ENCODE assay signal across 9 mouse cellular contexts in the genomic region with DNA sequence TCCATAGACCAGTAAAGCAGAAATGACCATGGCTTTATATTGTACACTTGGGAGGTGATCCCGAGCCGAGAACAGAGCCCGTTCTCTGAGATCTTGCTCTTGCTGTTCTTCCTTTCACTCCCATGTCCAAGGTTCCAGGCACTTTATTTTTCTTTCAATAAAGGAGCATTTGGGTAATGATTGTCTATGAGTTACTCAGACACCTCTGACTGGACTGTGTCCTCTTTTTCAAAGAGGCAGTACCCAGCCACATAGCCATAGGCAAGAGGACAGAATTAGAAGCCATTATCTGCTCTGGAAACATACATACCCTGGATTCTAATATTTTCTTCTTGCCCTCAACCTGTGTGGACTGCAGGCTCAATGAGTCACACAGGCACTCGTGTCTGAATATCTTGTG. TPM values are rescaled to one million over a fixed set of nuclear protein-coding genes. Genes with fewer than 3 reads are reported as not detected.
DNase-seq lines count a peak whose midpoint lies in the region; ATAC-seq and TF ChIP-seq lines count a peak whose summit lies in the region.
"Had no signal": no experiment of that assay in that cellular context is flagged by ENCODE, and none has a peak within 500 bp of the region (broad histone marks: within the 10 kb centered on the region; RNA-seq: fewer than 3 reads in every experiment).

No protein-coding gene starts in this region.

- peak overlapping the region; percentile 66 for H3K27ac ChIP-seq in heart, postnatal 0 days (ENCODE audit: low read depth)
- H3K27ac ChIP-seq in embryonic facial prominence, embryonic 13.5 days, result peak overlapping the region; percentile 93
- H3K27ac ChIP-seq in limb, embryonic 14.5 days (replicated peaks; ENCODE audit: low read depth, low read length), result peak overlapping the region; percentile 79; the same call in 1 of the 2 replicates
- H3K27ac ChIP-seq: midbrain, embryonic 13.5 days had no signal

- DNase-seq in heart, postnatal 0 days (ENCODE audit: low spot score), result no peak
- DNase-seq in heart, postnatal 10 days, result no peak
- DNase-seq in limb, embryonic 14.5 days (ENCODE audit: low spot score), result no peak
- DNase-seq in spleen, postnatal 10 days (ENCODE audit: low spot score in 2 of 2), result no peak
- DNase-seq in cerebellum, postnatal 4 days (ENCODE audit: low spot score in 2 of 2), result no peak
- DNase-seq: thymus, postnatal 14 days had no signal

- H3K9ac ChIP-seq in heart, postnatal 0 days (replicated peaks; ENCODE audit: low read depth, low read length), result no peak overlapping the region
- H3K9ac ChIP-seq in embryonic facial prominence, embryonic 13.5 days, result no peak overlapping the region
- no peak overlapping the region for H3K9ac ChIP-seq in limb, embryonic 14.5 days (ENCODE audit: low read depth, low read length, severe bottlenecking)
- H3K9ac ChIP-seq: midbrain, embryonic 13.5 days had no signal

- no peak for TF ChIP-seq CTCF in heart, postnatal 0 days (IDR thresholded peaks at IDR 0.05; ENCODE audit: low read depth)
- TF ChIP-seq CTCF in C2C12 (IDR thresholded peaks at IDR 0.05; ENCODE audit: control insufficient read depth, insufficient read depth, insufficient read length), result no peak

- no peaks in the 10 kb centered on the region for H3K27me3 ChIP-seq in heart, postnatal 0 days (ENCODE audit: control insufficient read depth, insufficient read depth, low read length)
- no peaks in the 10 kb centered on the region for H3K27me3 ChIP-seq in C2C12 (ENCODE audit: control insufficient read depth, insufficient read depth, insufficient read length)
- no peaks in the 10 kb centered on the region for H3K27me3 ChIP-seq in embryonic facial prominence, embryonic 13.5 days
- no peaks in the 10 kb centered on the region for H3K27me3 ChIP-seq in limb, embryonic 14.5 days (ENCODE audit: control insufficient read depth, insufficient read depth, low read length)
- H3K27me3 ChIP-seq: midbrain, embryonic 13.5 days had no signal

- no peak overlapping the region for H3K4me3 ChIP-seq in heart, postnatal 0 days (ENCODE audit: low read depth, low read length)
- H3K4me3 ChIP-seq in C2C12 (ENCODE audit: insufficient read depth, poor library complexity, severe bottlenecking), result no peak overlapping the region
- H3K4me3 ChIP-seq in embryonic facial prominence, embryonic 13.5 days, result no peak overlapping the region
- no peak overlapping the region for H3K4me3 ChIP-seq in limb, embryonic 14.5 days (replicated peaks; ENCODE audit: low read length)
- H3K4me3 ChIP-seq: midbrain, embryonic 13.5 days had no signal

- H3ac ChIP-seq in C2C12 (ENCODE audit: control insufficient read depth, insufficient read length, low read depth), result peak overlapping the region; percentile 54

- intact Hi-C loops in heart, postnatal 10 days (cut with DNase I), result no loop called here

- peaks cover 20% of the 10 kb centered on the region; the same call in 1 of the 2 replicates for H3K4me1 ChIP-seq in heart, postnatal 0 days (ENCODE audit: control insufficient read depth, insufficient read depth)
- H3K4me1 ChIP-seq in embryonic facial prominence, embryonic 13.5 days, result peaks cover 29% of the 10 kb centered on the region
- H3K4me1 ChIP-seq in limb, embryonic 14.5 days (ENCODE audit: control insufficient read depth, insufficient read depth, low read length), result peaks cover 17% of the 10 kb centered on the region

- peaks cover 19% of the 10 kb centered on the region for H3K36me3 ChIP-seq in heart, postnatal 0 days (replicated peaks; ENCODE audit: control insufficient read depth, insufficient read depth, low read length)
- peaks cover 19% of the 10 kb centered on the region for H3K36me3 ChIP-seq in C2C12 (ENCODE audit: control insufficient read depth, insufficient read depth)
- peaks cover 18% of the 10 kb centered on the region for H3K36me3 ChIP-seq in embryonic facial prominence, embryonic 13.5 days
- H3K36me3 ChIP-seq in limb, embryonic 14.5 days (ENCODE audit: control insufficient read depth, insufficient read depth, low read length), result peaks cover 21% of the 10 kb centered on the region

- peak overlapping the region; percentile 76 for H3K4me2 ChIP-seq in heart, postnatal 0 days (ENCODE audit: low read depth, low read length)
- no peak overlapping the region for H3K4me2 ChIP-seq in embryonic facial prominence, embryonic 13.5 days
- no peak overlapping the region for H3K4me2 ChIP-seq in limb, embryonic 14.5 days (replicated peaks; ENCODE audit: low read depth, low read length, severe bottlenecking)

- ATAC-seq in heart, postnatal 0 days (ENCODE audit: insufficient read depth, low read depth), result no peak; the same call in 1 of the 2 replicates
- no peak for ATAC-seq in embryonic facial prominence, embryonic 13.5 days (ENCODE audit: insufficient number of reproducible peaks, insufficient read depth, low FRiP score, low TSS enrichment, low read depth)
- no peak for ATAC-seq in limb, embryonic 14.5 days (ENCODE audit: low FRiP score, low read depth)

- TF ChIP-seq EP300 in heart, postnatal 0 days (IDR thresholded peaks at IDR 0.05; ENCODE audit: low read depth), result no peak

- TF ChIP-seq POLR2A in limb, embryonic 14.5 days (IDR thresholded peaks at IDR 0.05; ENCODE audit: borderline replicate concordance, extremely low read depth, insufficient read depth, insufficient read length), result no peak

- 49% methylated on average over 4 of the region's 4 CpGs for WGBS in heart, postnatal 0 days
- 74% methylated on average over 4 of the region's 4 CpGs for WGBS in embryonic facial prominence, embryonic 13.5 days
- WGBS in limb, embryonic 14.5 days, result 67% methylated on average over 4 of the region's 4 CpGs

- H3K79me3 ChIP-seq in C2C12 (ENCODE audit: low read depth), result no peaks in the 10 kb centered on the region

- H3K79me2 ChIP-seq in C2C12 (ENCODE audit: control insufficient read depth, insufficient read depth), result no peaks in the 10 kb centered on the region

- no peaks in the 10 kb centered on the region for H3K9me3 ChIP-seq in heart, postnatal 0 days (replicated peaks; ENCODE audit: control insufficient read depth, low read length)
- no peaks in the 10 kb centered on the region for H3K9me3 ChIP-seq in embryonic facial prominence, embryonic 13.5 days
- H3K9me3 ChIP-seq in limb, embryonic 14.5 days (ENCODE audit: control insufficient read depth, low read length), result no peaks in the 10 kb centered on the region
- H3K9me3 ChIP-seq: midbrain, embryonic 13.5 days had no signal

TF ChIP-seq in C2C12, 6 proteins besides CTCF, POLR2A, EP300 and RAD21 (continues in another document):
- TF ChIP-seq MAX (IDR thresholded peaks at IDR 0.05) (no peak), USF1 (IDR thresholded peaks at IDR 0.05; ENCODE audit: low read depth) (no peak), MYOG (IDR thresholded peaks at IDR 0.05; ENCODE audit: control insufficient read depth, extremely low read depth, insufficient read length) (no peak), FOSL1 (IDR thresholded peaks at IDR 0.05; ENCODE audit: insufficient read depth, low read length, poor library complexity, severe bottlenecking) (no peak), MYOD1 (IDR thresholded peaks at IDR 0.05; ENCODE audit: control insufficient read depth, insufficient read length, low read depth) (no peak)

RNA-seq across cellular contexts. Expression of a gene that starts 2.0 kb away (rescaled TPM):
- 4.4 and 18.9 TPM in 2 replicates for total RNA-seq in heart, postnatal 0 days (2014; rRNA removed; ENCODE audit: low replicate concordance)
- polyA plus RNA-seq in heart, postnatal 0 days (2015; fragmentation: Nextera tagmentation; extraction: Ambion mirVana), result 6.8 and 6.9 TPM in 2 replicates
- total RNA-seq in heart, postnatal 10 days (2021), result 1 to 10 TPM; 6.6 to 7.8 TPM
- 5.1 TPM for polyA plus RNA-seq in C2C12 (2012; fragmentation: generic; extraction: Trizol)
- 37.3 and 38.2 TPM in 2 replicates for polyA plus RNA-seq in embryonic facial prominence, embryonic 13.5 days (2015; fragmentation: Nextera tagmentation; extraction: Ambion mirVana)
- polyA plus RNA-seq in limb, embryonic 14.5 days (2012; rRNA removed), result 42.9 and 44.9 TPM in 2 replicates
- polyA plus RNA-seq in limb, embryonic 14.5 days (2014; fragmentation: Nextera tagmentation; extraction: Ambion mirVana), result 27.5 and 34.1 TPM in 2 replicates

RNA-seq across cellular contexts. Expression of a gene that starts 12.3 kb away (rescaled TPM):
- 34.5 and 41.7 TPM in 2 replicates for total RNA-seq in heart, postnatal 0 days (2014; rRNA removed; ENCODE audit: low replicate concordance)
- polyA plus RNA-seq in heart, postnatal 0 days (2015; fragmentation: Nextera tagmentation; extraction: Ambion mirVana), result 48.3 and 48.6 TPM in 2 replicates
- total RNA-seq in heart, postnatal 10 days (2021), result 10 to 100 TPM; 27.8 to 28.2 TPM
- polyA plus RNA-seq in C2C12 (2012; fragmentation: generic; extraction: Trizol), result 136 TPM
- polyA plus RNA-seq in embryonic facial prominence, embryonic 13.5 days (2015; fragmentation: Nextera tagmentation; extraction: Ambion mirVana), result 163 and 184 TPM in 2 replicates
- polyA plus RNA-seq in limb, embryonic 14.5 days (2012; rRNA removed), result 126 and 185 TPM in 2 replicates
- 173 and 179 TPM in 2 replicates for polyA plus RNA-seq in limb, embryonic 14.5 days (2014; fragmentation: Nextera tagmentation; extraction: Ambion mirVana)

RNA-seq across cellular contexts. Expression of a gene that starts 21.1 kb away (rescaled TPM):
- total RNA-seq in heart, postnatal 0 days (2014; rRNA removed; ENCODE audit: low replicate concordance), result 9.8 and 15.4 TPM in 2 replicates
- 10.8 and 11.2 TPM in 2 replicates for polyA plus RNA-seq in heart, postnatal 0 days (2015; fragmentation: Nextera tagmentation; extraction: Ambion mirVana)
- 10 to 100 TPM; 13.7 to 14.0 TPM for total RNA-seq in heart, postnatal 10 days (2021)
- 0.33 TPM for polyA plus RNA-seq in C2C12 (2012; fragmentation: generic; extraction: Trizol)
- polyA plus RNA-seq in embryonic facial prominence, embryonic 13.5 days (2015; fragmentation: Nextera tagmentation; extraction: Ambion mirVana), result 7.6 and 8.7 TPM in 2 replicates
- 13.2 and 13.8 TPM in 2 replicates for polyA plus RNA-seq in limb, embryonic 14.5 days (2012; rRNA removed)
- polyA plus RNA-seq in limb, embryonic 14.5 days (2014; fragmentation: Nextera tagmentation; extraction: Ambion mirVana), result 3.6 and 3.8 TPM in 2 replicates

RNA-seq across cellular contexts. Expression of a gene that starts 55.5 kb away (rescaled TPM):
- 17.6 and 21.9 TPM in 2 replicates for total RNA-seq in heart, postnatal 0 days (2014; rRNA removed; ENCODE audit: low replicate concordance)
- polyA plus RNA-seq in heart, postnatal 0 days (2015; fragmentation: Nextera tagmentation; extraction: Ambion mirVana), result 16.8 and 21.7 TPM in 2 replicates
- total RNA-seq in heart, postnatal 10 days (2021), result 10 to 100 TPM; 50.9 to 51.0 TPM
- 12.5 TPM for polyA plus RNA-seq in C2C12 (2012; fragmentation: generic; extraction: Trizol)
- 20.8 and 23.8 TPM in 2 replicates for polyA plus RNA-seq in embryonic facial prominence, embryonic 13.5 days (2015; fragmentation: Nextera tagmentation; extraction: Ambion mirVana)
- polyA plus RNA-seq in limb, embryonic 14.5 days (2012; rRNA removed), result 14.0 and 14.3 TPM in 2 replicates
- 20.9 and 24.7 TPM in 2 replicates for polyA plus RNA-seq in limb, embryonic 14.5 days (2014; fragmentation: Nextera tagmentation; extraction: Ambion mirVana)

RNA-seq across cellular contexts. Expression of a gene that starts 59.7 kb away (rescaled TPM):
- 30.0 and 78.1 TPM in 2 replicates for total RNA-seq in heart, postnatal 0 days (2014; rRNA removed; ENCODE audit: low replicate concordance)
- polyA plus RNA-seq in heart, postnatal 0 days (2015; fragmentation: Nextera tagmentation; extraction: Ambion mirVana), result 52.4 and 55.3 TPM in 2 replicates
- total RNA-seq in heart, postnatal 10 days (2021), result 10 to 100 TPM; 19.3 to 19.6 TPM
- polyA plus RNA-seq in C2C12 (2012; fragmentation: generic; extraction: Trizol), result 76.1 TPM
- polyA plus RNA-seq in embryonic facial prominence, embryonic 13.5 days (2015; fragmentation: Nextera tagmentation; extraction: Ambion mirVana), result 46.6 and 55.0 TPM in 2 replicates
- 38.8 and 43.9 TPM in 2 replicates for polyA plus RNA-seq in limb, embryonic 14.5 days (2012; rRNA removed)
- polyA plus RNA-seq in limb, embryonic 14.5 days (2014; fragmentation: Nextera tagmentation; extraction: Ambion mirVana), result 47.7 and 60.2 TPM in 2 replicates
